Mouse (Mus musculus) embryonic fibroblast, embryonic 13.5 days (primary cell): ENCODE data around the gene Tenm4.

Experiments
- CTCF ChIP-seq: IDR thresholded peaks from 2 replicates; pipeline ENCODE4 v1.5.1; 2011; ENCODE audit warnings: mild to moderate bottlenecking, control low read depth, low read length, moderate library complexity, borderline replicate concordance; ENCODE audit not compliant: insufficient read depth
- POLR2A ChIP-seq: IDR thresholded peaks from 2 replicates; pipeline ENCODE4 v1.6.1; 2011; ENCODE audit warnings: low read depth, mild to moderate bottlenecking, control low read depth, low read length, moderate library complexity

DNA sequence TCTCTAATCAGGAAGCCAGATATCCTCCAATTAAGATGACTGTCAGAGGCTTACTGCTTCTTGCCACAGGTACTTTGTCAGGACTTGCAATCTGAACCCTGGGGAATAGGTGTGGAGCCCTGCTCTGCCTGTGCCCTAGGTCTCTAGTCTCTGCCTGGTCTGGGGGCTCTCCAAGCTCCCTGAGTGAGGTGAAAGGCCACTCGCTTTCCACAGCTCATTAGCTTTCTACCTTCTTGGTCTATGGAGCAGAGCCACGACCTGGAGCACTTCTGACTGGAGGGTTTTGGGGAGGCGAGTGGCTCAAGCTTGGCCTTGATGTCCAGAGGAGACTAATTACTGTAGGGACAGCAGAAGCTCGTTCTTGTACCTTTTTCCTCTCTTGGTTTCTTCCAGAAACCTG, 617.1 kb downstream of the Tenm4 start:
- TF ChIP-seq POLR2A, result no peak
- TF ChIP-seq CTCF, result no peak
